Mouse (Mus musculus): ENCODE measurements around the gene Fanci.

Fanci gene

DNA sequence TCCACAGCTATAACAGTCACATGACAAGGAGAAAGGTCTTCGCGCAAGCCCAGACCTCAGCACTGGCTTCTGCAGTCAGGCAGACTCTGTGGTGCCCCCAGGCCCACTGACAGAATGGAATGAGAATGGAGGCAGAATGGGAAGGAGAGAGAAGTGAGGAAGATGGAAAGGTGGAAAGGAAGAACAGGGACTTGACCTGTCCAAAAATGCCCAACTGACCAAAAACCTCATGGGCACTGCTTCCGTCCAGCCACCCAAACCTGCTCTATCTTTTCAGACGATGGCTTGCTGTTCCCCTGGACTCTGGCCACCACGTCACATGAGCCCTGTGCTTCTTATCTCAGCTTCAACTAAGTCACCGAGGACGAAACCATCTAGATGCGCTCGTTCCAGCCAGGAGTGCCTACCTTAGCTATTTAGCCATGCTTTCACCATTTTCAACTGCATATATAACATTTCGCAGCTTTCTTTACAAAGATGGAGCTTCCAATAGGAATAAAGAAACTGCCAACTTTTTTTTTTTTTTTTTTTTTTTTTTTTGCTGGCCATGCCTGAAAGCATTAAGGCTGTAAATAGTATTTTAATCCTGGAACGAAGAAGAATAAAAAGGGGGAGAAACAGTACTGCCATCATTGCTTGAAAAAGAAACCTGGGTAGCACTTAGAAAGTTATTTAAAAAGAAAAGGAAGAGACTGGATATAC is 71.8 kb downstream of the Fanci start:
- in situ Hi-C loops (cut with MseI, MboI) = no loop called here

DNA sequence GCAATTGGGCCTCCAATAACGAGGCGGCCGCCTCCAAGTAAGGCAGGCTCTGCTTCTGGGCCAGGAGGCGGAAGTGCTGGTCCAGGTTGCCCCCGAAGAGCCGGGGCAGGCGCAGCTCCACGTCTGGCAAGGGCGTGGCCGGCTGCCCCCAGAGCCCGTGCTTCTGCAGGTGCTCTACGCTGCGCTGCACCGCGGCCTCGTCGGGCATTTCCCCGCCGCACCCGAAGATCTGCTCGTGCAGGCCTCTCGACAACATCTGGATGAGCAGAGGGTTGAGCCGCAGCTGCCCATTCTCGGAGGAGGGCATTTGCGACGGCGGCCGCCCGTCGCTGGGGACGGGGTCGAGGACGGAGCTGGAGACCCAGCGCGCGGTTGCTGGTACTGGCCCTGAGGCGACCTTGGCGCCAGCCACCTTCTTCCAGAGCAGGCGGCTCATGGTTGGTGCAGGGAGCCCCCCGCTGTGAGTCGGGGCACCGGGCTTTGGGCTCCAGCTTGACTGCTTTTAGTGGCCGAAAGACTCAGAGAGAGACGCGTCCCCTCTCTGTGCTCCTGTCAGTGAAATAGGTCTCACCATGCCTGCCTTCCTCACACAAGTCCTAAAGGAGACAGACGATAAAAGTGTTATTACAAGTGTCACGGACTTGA is 73.2 kb downstream of the Fanci start:
- in situ Hi-C loops (cut with MseI, MboI) = no loop called here

DNA sequence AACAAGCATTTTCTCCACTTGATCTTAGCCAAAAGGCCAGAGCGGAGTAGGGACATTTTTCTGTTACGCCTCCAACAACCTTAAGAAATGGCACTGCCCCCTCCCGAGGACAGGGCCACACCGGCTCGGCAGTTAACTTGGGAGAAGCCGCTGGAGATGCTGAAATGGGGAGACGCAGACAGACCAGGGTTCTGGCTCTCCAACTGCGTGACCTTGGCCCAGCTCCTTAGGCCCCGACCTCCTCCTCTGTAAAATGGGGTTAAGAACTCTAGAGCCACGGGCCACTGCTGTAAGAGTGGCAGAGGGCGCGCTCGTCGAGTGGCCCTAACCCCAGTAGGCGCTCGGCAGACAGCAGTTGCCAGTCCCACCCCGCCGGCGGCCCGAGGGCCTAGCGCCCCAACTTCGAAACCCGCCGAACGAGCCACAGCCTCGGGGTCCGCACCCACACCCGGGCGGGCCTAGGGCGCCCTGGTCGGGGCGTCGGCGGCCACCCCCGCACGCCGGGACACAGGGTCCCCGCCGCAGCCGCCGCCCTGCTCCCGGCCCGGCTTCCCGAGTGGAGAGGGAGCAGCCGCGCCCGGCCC is 73.8 kb downstream of the Fanci start:
- in situ Hi-C loops (cut with MseI, MboI) = no loop called here

DNA sequence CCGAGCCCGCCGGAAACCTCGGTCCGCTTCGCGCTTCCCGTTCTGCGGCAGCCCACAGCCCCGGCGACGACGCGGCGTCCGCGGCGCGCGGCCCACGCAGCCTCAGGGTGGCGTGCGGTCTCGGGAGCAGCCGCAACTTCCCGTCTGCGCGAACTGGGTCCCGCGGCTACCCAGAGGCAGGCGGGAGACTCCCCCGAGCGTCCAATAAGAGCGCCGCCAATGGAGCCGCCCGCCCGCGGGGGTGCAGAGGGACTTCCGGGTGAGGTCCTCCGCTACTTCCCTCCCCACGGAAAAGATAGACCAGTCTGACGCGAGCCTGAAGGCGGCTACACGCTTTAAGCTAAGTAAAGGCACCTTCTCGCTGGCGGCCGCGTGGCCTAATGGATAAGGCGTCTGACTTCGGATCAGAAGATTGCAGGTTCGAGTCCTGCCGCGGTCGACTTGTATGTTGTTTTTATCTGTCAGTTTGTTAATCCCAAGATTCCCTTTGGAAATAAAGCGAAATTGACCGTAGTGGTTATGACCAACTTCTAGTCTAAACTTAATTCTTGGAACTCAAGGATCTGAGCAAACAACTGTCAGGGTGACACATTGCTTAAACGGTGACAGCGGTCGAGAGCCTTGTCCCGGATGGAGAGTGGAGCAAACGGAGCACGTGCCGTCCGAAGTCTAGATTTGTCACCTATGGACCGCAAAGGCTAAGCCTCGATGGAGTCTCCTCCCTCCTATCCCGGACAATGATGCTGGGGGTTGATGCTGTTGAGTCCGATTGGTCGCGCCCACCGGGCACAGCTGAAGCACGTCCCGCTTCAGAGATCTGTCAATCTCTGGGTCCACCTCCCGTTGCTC is 74.5 kb downstream of the Fanci start, which contains the start of gene Polg:
Polg (minus strand) TSS at position 310 of the 849 bp plus-strand sequence.
- in situ Hi-C loops (cut with MseI, MboI) = no loop called here

DNA sequence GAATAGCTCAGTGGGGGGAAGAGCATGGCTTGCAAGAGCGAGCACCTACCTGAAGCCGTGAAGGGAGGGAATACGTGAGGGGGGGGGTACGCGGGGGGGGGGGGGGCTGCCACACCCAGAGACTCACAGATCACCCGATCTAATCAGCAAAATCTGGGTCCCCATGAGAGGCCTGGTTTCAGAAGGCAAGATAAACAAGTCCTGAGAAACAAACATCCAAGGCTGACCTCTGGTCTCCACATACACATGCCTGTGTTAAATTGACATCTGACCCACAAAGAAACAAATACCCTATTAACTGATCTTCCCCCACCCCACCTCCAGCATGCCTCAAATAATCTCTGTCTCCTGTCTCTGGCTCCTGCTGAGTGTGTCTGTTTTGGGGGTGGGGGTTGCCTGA is 76.2 kb downstream of the Fanci start:
- in situ Hi-C loops (cut with MseI, MboI) = no loop called here

DNA sequence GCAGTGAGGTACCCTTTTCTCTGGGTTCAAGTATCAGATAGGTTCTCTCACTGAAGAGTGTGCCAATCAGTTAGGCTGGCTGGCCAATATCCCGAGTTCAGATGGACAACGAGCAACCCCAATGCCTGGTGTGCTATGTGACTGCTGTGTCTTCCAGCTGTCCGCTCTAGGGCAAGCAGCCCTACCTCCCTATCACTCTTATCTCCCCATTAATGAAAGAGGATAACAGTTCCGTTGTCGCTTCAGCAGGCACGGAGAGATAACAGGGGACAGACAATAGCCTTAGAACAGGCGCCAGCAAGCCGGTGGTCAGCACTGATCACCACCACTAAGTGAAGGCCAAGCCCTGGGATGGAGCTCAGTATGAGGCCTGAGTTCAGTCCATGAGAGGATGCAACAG is 77.3 kb downstream of the Fanci start:
- in situ Hi-C loops (cut with MseI, MboI) = no loop called here

DNA sequence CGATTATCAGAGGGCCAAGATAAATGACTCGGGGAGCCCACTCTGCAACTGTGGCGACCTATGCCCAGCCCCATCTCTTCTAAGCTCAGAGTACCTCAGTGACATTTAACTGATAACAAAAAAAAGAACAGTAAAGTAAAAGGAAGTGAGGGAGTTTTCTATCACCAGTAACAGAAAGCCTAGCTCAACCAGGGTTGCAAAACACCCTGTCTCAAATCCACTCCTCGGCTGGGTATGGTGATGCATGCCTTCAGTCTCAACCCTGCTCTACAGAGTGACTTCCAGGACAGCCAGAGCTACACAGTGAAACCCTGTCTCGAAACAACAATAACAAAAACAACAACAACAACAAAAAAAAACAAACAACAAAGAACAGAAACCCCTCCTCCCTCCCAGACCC is 78.0 kb downstream of the Fanci start:
- in situ Hi-C loops (cut with MseI, MboI) = no loop called here

DNA sequence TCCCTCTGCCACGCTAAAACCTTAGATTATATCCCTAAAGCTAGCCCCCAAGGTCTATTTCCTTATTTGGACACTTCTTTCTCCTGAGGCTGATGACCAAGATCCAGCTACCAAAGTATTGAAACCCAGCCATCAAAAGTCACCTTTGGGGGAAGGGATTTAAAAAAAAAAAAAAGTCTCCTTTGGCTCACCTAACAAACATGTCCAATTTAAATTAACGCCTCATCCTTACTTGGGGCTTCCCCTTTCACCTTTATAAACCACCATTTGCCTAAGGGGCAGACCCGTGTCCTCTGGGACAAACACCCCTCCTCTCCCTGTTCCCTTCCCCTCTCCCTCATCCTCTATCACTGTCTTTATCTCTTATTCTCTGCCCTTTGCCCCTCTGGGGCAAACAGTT is 79.0 kb downstream of the Fanci start:
- in situ Hi-C loops (cut with MseI, MboI) = no loop called here

DNA sequence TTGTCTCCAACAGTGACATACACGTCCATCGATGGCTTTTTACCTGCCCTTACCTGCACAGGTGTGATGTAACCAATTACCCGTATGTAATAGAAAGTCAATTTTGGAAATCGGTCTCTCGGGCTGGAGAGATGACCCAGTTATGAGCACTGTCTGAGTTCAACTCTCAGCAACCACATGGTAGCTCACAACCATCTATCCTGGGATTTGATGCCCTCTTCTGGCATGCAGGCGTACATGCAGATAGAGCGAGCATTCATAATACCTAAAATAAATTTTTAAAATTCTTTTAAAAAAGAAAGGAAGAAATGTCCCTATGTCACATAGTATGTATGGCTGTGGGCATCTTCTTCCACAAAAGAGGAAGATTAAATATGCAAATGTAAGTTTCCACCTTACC is 79.7 kb downstream of the Fanci start:
- in situ Hi-C loops (cut with MseI, MboI) = no loop called here

DNA sequence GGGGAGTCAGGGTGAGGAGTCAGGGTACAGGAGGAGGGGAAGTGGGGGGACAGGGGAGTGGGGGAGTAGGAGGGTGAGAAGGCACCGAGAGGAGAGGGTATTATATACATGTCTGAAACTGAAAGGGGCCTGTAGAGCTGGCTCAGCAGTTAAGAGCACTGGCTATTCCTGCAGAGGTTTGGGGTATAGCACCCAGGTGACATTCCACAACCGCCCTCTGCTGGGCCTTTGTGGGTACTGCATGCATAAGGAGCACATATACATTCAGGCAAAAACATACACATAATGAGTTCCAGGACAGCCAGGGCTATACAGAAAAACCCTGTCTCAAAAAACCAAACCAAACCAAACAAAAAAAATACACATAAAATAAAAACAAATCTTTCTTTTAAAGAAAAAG is 81.1 kb downstream of the Fanci start:
- in situ Hi-C loops (cut with MseI, MboI) = no loop called here

DNA sequence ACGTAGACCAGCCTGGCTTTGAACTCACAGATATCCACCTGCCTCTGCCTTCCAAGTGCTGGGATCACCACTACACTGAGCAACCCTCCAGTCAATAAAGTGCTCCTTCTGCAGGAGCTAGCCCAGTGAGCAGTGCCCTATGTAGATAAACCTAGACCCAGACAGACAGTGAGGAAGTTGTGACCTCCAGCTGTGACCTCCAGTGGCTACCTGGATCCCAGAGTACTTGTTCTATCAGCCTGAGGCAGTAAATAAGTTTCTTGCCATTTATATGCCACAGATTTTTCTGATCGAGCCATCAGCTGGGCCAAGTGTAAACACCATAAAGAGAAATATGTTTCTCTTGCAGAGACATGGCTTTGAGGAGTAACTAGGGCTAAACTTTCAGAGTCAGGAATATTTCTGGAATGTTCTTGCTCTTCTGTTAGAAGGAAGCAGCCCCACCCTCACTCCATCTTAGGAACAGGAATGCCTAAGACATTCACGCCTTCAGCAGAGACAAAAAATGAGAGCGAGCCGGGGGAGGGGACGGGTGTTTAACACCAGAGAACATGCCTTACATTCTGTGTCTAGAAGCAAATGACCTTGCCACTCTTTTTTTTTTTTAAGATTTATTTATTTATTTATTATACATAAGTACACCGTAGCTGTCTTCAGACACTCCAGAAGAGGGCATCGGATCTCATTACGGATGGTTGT is 81.9 kb downstream of the Fanci start:
- in situ Hi-C loops (cut with MseI, MboI) = no loop called here

DNA sequence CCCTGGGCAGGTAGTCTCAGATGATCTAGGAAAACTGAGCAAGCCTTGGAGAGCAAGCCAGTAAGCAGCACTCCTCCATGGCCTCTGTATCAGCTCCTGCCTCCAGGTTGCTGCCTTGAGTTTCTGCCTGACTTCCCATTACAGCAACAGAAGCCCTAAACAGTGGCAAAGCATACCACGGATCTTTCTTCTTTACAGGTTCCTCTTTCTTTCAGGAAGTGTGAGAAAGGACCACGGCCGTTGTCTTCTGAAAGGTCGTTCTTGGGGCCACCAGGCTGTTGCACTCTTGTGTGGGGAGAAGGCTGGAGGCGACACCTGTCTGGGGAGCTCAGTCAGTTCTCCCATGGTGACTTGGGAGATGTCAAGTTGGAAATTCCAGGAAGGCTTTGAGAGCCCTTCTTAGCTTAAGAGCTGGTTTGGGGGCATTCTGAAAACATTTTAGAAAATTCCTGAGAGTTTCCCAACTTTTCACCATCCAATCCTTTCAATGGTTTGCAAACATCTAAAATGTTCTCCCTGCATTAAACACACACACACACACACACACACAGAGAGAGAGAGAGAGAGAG is 83.2 kb downstream of the Fanci start:
- in situ Hi-C loops (cut with MseI, MboI) = no loop called here

DNA sequence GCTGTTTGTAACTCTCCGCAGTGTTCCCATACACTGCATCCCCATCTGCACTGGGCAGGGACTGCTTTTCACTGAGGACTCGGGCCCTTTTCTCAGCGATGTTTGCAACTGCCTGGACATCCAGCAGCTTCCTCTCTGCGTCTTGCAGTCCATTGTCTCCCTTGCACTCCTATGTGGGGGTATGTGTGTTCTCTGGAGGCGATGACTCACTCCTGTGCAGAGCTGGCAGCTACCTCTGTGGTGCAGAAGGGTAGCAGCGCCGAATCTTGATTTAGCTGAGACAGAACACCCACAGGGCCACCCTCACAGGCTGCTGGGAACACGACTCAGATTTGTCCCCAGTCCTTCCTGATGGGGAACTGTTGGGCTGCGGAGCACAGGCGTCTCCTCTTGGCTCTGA is 94.8 kb downstream of the Fanci start:
- in situ Hi-C loops (cut with MseI, MboI) = no loop called here

DNA sequence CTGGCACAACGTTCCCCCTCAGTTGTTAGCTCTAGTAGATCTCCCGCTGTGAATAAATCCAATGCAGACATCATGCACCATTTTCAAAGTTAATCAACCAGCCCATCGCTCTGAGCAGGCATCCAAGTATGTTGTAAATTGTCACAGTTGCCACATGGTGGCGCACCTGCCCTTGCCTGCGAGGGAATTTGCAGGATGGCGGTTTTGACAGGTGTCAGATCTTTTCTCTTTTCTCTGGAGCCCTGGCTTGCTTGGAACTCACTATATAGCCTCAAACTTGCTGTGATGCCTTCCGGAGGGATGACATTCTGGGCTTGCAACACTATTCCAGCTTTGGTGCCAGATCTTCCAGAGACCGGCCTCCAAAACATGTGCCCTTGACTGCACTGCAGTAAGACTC is 102.2 kb downstream of the Fanci start:
- in situ Hi-C loops (cut with MseI, MboI) = loop anchor here in 1 of 2 experiments (10.0 kb wide), 2 partner anchors 51 to 101 kb away; no protein-coding TSS in a partner anchor

DNA sequence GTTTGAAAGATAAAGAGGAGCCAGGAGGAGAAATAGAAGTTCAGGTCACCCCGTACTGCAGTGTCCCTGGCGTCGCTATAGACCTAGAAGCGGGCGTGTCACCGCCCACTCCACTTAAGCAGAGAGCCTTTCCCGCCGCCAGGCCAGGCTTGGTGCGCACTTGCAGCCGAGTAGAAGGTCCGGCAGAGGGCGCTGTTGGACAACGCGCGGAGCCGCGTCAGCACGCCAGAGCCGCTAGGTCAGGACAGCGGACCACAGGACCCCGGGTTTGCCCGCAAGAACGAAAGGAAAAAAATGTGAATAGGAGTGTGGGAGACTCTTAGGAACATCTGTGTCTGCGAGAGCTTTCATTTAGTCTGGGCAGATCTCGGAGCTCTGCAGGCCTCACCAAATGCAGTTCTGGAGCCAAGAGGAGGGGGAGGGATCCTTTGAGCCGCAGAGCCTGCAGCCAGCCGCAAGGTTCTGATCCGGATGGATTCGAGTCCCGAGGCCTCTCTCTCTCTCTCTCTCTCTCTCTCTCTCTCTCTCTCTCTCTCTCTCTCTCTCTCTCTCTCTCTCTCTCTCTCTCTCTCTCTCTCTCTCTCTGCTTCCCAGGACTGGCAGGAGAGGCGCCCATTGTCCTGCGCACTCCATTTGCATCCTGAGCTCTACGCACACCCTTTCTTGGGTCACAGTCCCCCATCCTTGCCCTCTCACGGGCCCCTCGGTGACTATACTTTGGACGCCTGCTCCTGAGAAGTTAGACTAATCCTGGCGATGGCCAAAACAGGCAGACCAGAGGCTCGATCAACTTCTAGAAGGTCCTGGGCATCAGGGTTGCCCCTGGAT is 104.5 kb downstream of the Fanci start:
- in situ Hi-C loops (cut with MseI, MboI) = loop anchor here (5.0 to 10.0 kb wide), 3 partner anchors 41 to 99 kb away; no protein-coding TSS in a partner anchor

DNA sequence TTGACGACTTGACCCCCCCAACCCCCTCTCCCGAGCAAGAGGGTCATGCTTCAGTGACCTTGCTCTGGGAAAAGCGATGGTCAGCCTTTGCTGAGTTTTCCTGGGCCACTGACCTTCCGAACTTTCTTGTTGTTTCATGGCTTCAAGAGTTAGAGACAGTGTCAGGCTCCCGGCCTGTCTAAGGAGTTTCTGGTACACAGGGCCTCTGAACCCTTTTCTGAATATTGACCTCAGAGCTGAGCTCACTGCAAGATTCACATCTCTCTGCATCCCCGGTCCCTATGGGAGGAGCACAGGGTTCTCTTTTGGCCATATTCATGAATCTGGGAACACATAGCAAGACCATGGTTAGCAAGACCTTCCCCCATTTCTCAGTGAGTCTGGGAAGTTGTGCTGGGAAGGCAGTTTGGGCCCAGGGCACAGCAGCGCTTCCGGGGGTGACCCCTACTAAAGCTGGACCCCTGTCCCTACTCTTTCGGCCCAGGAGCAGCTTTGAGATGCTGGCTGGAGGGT is 105.1 kb downstream of the Fanci start:
- in situ Hi-C loops (cut with MseI, MboI) = loop anchor here (5.0 to 10.0 kb wide), 3 partner anchors 40 to 98 kb away; no protein-coding TSS in a partner anchor

DNA sequence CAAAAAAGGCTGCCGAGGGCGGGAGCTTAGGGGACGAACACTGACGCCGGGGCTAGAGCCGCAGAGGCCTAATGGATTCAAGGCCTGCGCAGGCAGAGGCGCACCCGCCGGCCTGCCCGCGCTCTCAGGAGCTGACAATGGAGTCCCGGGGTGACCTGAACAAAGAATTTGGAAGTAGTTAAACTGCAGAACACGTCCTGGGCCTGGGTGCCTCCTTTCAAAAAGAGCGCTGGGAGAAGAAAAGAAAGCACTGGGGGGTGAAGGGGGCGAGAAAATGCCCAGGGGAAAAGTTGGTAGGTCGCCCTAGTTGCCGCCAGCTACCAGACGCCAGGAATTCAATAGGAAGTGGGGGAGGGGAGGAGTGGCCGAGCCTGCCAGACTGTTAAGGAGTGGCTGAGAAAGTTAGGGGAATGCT is 106.0 kb downstream of the Fanci start:
- in situ Hi-C loops (cut with MseI, MboI) = loop anchor here (5.0 to 10.0 kb wide), 3 partner anchors 40 to 97 kb away; no protein-coding TSS in a partner anchor

DNA sequence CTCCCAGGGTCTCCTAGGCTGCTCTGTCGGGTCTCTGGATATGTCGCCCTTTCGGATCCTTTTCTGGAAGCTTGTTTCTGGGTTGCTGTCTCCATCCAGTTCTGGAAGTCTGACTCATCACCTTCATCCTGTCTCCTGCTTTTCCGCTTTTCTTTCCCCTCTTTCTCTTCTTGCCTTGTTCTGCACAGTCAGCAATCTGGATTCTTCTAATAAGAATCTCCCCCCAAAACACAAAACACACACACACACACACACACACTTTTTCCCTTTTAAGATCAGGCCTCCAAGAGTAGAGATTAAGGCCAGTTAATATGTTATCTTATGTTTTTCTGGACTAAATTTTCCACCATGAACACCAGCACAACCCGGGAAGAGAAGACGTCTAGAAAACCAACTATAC is 106.6 kb downstream of the Fanci start:
- in situ Hi-C loops (cut with MseI, MboI) = loop anchor here (5.0 to 10.0 kb wide), 3 partner anchors 39 to 96 kb away; no protein-coding TSS in a partner anchor

DNA sequence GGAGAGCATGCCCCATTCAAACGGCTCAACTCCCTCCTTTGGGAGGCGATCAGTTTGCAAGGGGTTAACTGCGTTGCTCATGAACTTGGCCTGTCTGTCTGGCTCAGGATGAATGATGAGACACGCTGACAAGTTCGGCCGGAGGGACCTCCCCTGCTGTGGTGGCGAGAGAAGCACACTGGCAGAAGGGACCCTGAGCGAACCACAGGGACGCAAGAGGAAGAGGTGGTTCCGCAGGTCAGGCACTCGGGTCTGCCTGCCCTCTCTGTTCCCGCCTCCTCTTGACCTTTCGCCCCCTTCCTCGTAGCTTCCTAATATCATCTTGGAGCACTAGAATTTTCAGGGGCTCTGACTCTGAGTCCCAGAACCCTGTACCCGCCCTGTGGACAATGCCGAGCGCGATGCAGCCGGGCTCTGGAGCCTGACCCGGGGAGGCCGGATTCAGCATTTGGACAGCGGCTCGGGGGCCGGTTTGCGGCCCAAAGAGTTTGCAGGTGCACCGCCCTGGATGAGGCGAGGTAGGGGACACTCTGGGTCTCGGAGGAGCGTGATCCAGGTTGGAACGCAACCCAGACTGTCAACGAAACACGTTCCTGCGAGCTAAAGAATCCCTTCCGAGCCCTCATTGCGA is 107.4 kb downstream of the Fanci start:
- in situ Hi-C loops (cut with MseI, MboI) = loop anchor here (5.0 to 10.0 kb wide), 3 partner anchors 38 to 96 kb away; no protein-coding TSS in a partner anchor

Measured in mouse trophoblast stem cell (cell line).